Mouse (Mus musculus): Measurements from ENCODE around the gene 1190005I06Rik. TPM values are rescaled to one million over a fixed set of nuclear protein-coding genes. Genes with fewer than 3 reads are reported as not detected.

The 1190005I06Rik gene
- total RNA-seq (2021), result 1 to 10 TPM in 1 of 2 experiments, under 1 TPM in 1; 0.77 to 1.0 TPM
- long read RNA-seq, experiment 1, partial matches to known transcripts, result 0 of 2 reads
- long read RNA-seq, experiment 1, other reads (novel, unspliced or antisense), result 0 of 2 reads
- long read RNA-seq, experiment 2, result 0 reads

GRCm38 (mm10) chr8:120647532-120647931 is at the start of gene 1190005I06Rik:
Gene 1190005I06Rik (minus strand): TSS chr8:120647632.
- DNase-seq, result no peak
- intact Hi-C loops (cut with DNase I), result no loop called here
- Histone ChIP-seq H3K4me3 (no peak within 1 kb of the TSS), H3K27ac (no peak within 1 kb of the TSS)
- TF ChIP-seq CTCF (IDR thresholded peaks at IDR 0.05), result no peak

- H3K4me3 ChIP-seq, result no peak overlapping the region
- intact Hi-C loops (cut with DNase I), result no loop called here
- no peak for TF ChIP-seq CTCF (IDR thresholded peaks at IDR 0.05)
- H3K27ac ChIP-seq, result peak overlapping the region; percentile 40; the same call in 1 of the 2 replicates
- peak; percentile 33 for DNase-seq
These were observed 49.1 kb upstream of the 1190005I06Rik start for GRCm38 (mm10) chr8:120696401-120697153.

DNA sequence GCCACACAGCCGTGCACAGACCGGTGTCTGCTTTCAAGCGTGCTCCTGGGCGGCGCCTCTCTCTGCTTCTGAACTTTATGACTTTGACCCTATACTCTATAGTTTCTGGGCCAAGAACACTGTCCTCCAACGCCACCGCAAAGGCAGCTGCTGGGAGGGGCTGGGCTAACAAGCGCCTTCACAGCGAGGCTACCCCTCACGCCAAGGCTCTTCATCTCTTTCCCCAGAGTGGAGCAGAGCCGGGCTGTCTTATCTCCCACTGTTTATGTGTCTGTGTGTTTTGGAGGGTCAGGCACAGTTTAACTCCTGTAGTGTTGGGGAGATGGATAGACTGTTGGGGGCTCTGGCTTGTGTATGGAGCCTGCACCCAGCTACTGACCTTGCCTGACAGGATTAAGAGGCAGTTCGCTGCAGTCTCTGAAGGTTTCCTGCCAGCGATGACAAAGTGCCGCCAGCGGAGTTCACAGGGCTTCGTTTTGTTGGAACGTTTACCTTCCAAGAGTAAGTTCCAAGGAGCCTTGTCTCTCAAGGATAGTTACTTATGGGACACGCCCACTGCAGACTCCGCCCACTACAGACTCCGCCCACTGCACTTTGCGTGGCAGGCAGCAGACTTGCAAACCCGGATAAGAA is 46.5 kb upstream of the 1190005I06Rik start:
- intact Hi-C loops (cut with DNase I), result loop anchor here (2.0 kb wide), 1 partner anchor 43 kb away; the partner anchor contains the start of gene Irf8
- peak overlapping the region; percentile 50 for H3K4me3 ChIP-seq
- DNase-seq, result peak; percentile 81
- peak overlapping the region; percentile 69 for H3K27ac ChIP-seq
- TF ChIP-seq CTCF (IDR thresholded peaks at IDR 0.05), result no peak

- intact Hi-C loops (cut with DNase I), result no loop called here
- H3K27ac ChIP-seq, result no peak overlapping the region
- no peak for TF ChIP-seq CTCF (IDR thresholded peaks at IDR 0.05)
- no peak for DNase-seq
- H3K4me3 ChIP-seq, result no peak overlapping the region
These were observed 45.5 kb upstream of the 1190005I06Rik start for GRCm38 (mm10) chr8:120692934-120693333.

DNA sequence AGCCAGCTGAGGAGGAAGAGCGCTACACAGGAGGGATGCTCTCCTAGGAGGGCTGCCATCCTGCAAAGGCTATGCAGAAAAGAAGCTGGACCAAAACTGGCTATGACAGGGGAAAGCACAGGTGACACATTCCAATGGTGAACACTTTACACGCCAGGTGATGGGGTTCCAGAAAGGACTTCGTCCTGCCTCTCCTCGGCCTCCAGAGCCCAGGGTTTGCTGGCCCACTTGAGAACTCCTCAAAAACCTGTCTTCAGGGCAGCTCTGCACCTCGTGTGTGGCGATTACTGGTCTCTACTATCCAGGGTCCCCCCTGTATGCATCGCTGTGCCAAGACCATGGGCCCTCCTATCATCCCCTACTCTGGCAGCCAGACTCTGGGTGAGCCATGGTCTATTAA is 41.1 kb upstream of the 1190005I06Rik start:
- H3K4me3 ChIP-seq, result no peak overlapping the region
- peak; percentile 13 for DNase-seq
- no peak overlapping the region for H3K27ac ChIP-seq
- no peak for TF ChIP-seq CTCF (IDR thresholded peaks at IDR 0.05)
- intact Hi-C loops (cut with DNase I), result no loop called here

GRCm38 (mm10) chr8:120687786-120688185 is 40.4 kb upstream of the 1190005I06Rik start:
- intact Hi-C loops (cut with DNase I), result no loop called here
- DNase-seq, result peak; percentile 66

GRCm38 (mm10) chr8:120686576-120686975 is 39.1 kb upstream of the 1190005I06Rik start:
- no peak overlapping the region for H3K4me3 ChIP-seq
- intact Hi-C loops (cut with DNase I), result no loop called here
- H3K27ac ChIP-seq, result peak overlapping the region; percentile 73; the same call in 1 of the 2 replicates
- TF ChIP-seq CTCF (IDR thresholded peaks at IDR 0.05), result no peak
- DNase-seq, result peak; percentile 25

More at GRCm38 (mm10) chr8:120687786-120688185, 40.4 kb upstream of the 1190005I06Rik start:
- H3K4me3 ChIP-seq, result no peak overlapping the region
- H3K27ac ChIP-seq, result peak overlapping the region; percentile 9; the same call in 1 of the 2 replicates
- no peak for TF ChIP-seq CTCF (IDR thresholded peaks at IDR 0.05)

DNA sequence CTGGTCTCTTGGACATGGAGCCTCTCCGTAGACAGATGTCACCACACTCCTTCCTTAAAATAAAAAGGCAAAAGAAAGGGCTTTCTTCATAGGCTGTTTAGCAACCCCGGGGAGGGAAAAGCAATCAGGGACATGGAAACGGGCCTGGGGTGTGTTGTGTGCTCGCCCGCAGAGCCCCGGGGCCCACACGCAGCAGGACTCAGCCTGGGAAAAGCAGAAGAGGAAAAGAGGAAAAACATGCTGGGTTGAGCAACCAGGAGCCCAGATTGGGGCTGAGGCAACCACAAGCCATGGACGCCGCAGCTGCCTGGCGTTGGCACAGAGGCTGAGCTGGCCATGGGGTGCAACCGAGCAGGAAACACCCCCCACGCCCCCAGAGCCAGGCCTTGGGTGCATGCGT is 38.6 kb upstream of the 1190005I06Rik start:
- Histone ChIP-seq H3K4me3 (no peak overlapping the region; the same call in 1 of the 2 replicates), H3K27ac (peak overlapping the region; percentile 73)
- DNase-seq, result peak; percentile 63
- TF ChIP-seq CTCF (IDR thresholded peaks at IDR 0.05), result no peak
- intact Hi-C loops (cut with DNase I), result no loop called here

DNA sequence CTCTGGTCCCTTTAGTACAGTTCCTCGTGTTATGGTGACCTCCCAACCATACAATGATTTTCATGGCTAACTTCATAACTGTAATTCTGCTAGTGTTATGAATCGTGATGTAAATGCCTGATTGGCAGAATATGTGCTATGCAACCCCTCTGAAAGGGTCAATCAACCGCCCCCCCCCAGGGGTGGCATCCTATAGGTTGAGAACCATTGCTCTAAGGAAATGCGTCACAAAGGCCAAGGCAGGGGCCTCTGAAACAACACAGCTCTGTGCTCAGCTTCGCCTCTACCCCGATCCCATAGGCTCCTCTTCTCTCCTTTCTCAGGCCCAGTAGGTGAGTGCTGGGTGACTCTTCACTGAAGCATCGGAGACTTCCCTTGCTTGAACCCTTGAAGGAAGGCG is 38.2 kb upstream of the 1190005I06Rik start:
- intact Hi-C loops (cut with DNase I), result no loop called here
- no peak for TF ChIP-seq CTCF (IDR thresholded peaks at IDR 0.05)
- peak overlapping the region; percentile 38 for H3K4me3 ChIP-seq
- H3K27ac ChIP-seq, result peak overlapping the region; percentile 73
- no peak for DNase-seq

DNA sequence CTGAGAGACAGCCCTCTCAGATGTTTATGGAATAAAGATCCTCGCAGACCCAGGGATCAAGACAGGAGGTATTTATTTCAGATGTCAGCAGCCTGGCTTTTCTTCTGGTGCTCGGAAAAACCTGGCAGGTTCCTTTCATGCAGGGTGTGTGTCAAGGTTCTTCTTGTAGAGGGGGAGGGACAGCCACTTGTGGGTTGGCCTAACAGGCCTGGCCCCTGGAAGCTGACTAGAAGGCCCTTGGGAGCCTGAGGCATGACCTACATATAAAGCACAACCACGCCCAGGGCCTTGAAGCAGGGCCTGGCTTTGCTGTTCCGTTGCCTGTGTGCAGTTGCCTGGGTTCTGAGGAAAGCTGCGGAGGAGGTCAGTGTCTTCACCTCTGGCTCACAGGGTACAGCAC is 37.7 kb upstream of the 1190005I06Rik start:
- DNase-seq, result peak; percentile 81
- intact Hi-C loops (cut with DNase I), result no loop called here
- no peak for TF ChIP-seq CTCF (IDR thresholded peaks at IDR 0.05)
- peak overlapping the region; percentile 73 for H3K27ac ChIP-seq
- H3K4me3 ChIP-seq, result peak overlapping the region; percentile 38

DNA sequence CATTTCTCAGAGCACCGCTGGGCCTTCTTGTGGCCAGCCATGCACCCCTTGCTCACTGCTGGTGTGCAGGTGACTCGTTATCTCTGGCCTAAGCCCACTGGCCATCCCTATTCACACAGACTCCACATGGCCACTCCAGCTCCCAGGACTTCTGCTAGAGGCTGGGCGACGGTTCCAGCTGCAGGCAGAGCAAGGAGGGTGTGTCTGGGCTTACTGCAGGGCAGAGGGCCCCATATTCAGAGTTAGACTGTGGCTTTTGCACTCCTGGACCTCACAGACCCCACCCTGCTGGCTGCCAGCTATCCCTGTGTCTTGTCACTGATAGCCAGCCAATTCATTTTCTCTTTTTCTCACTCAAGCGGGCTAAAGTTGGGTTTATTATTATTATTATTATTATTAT is 36.6 kb upstream of the 1190005I06Rik start:
- DNase-seq, result no peak
- no peak for TF ChIP-seq CTCF (IDR thresholded peaks at IDR 0.05)
- intact Hi-C loops (cut with DNase I), result loop anchor here (5.0 kb wide), 1 partner anchor 53 kb away; the partner anchor contains the start of gene Irf8
- no peak overlapping the region for H3K4me3 ChIP-seq
- H3K27ac ChIP-seq, result 0 out of 2 replicates have a peak overlapping the region, but pooled peaks have one; percentile 73

GRCm38 (mm10) chr8:120683602-120684001 is 36.2 kb upstream of the 1190005I06Rik start:
- Histone ChIP-seq H3K4me3 (no peak overlapping the region), H3K27ac (no peak overlapping the region)
- intact Hi-C loops (cut with DNase I), result loop anchor here (5.0 kb wide), 1 partner anchor 54 kb away; the partner anchor contains the start of gene Irf8
- DNase-seq, result peak; percentile 89
- peak; percentile 87 for TF ChIP-seq CTCF (IDR thresholded peaks at IDR 0.05)

DNA sequence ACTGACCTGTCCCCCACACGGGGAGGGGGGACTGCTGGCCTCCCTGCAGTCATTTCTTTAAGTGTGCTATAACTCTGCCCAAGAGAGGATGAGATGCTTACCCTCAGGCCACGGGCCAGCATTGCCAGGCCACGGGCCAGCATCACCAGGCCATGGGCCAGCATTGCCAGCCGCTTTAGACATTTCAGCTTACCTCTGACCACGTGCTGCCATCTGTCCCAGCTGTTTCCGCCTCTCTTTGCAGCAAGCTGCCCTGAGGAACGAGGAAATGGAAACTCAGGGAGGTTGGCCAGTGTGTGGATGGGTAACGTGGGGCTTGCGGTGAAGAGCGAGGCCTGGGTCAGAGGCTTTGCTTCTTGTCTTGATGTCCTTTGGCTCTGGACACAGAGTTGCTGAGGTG is 33.7 kb upstream of the 1190005I06Rik start:
- peak; percentile 73 for DNase-seq
- 0 out of 2 replicates have a peak overlapping the region, but pooled peaks have one; percentile 4 for H3K27ac ChIP-seq
- intact Hi-C loops (cut with DNase I), result loop anchor here (5.0 kb wide), 1 partner anchor 56 kb away; the partner anchor contains the start of gene Irf8
- H3K4me3 ChIP-seq, result no peak overlapping the region
- TF ChIP-seq CTCF (IDR thresholded peaks at IDR 0.05), result no peak

Data from gastrocnemius, adult 2 months (tissue).